ENCODE assay signal across 16 mouse cellular contexts in genomic region chr13:30792741-30793140, GRCm38 (mm10). TPM values are rescaled to one million over a fixed set of nuclear protein-coding genes. Genes with fewer than 3 reads are reported as not detected.
A peak's percentile ranks its signal among the peaks of the same experiment; 100 is the strongest.
DNase-seq lines count a peak whose midpoint lies in the region; ATAC-seq and TF ChIP-seq lines count a peak whose summit lies in the region.
"Had no signal": no experiment of that assay in that cellular context is flagged by ENCODE, and none has a peak within 500 bp of the region (broad histone marks: within the 10 kb centered on the region; RNA-seq: fewer than 3 reads in every experiment).

No protein-coding gene starts in this region.

- no peak overlapping the region for H3K4me3 ChIP-seq in heart, embryonic 16.5 days (ENCODE audit: low read length)
- no peak overlapping the region for H3K4me3 ChIP-seq in heart, adult 2 months
- no peak overlapping the region for H3K4me3 ChIP-seq in lung, embryonic 16.5 days (ENCODE audit: low read length)
- H3K4me3 ChIP-seq in thymus, adult 2 months (ENCODE audit: control insufficient read depth, insufficient read depth, low read length) = no peak overlapping the region
- no peak overlapping the region for H3K4me3 ChIP-seq in myocyte
- H3K4me3 ChIP-seq: forebrain, embryonic 15.5 days; heart, embryonic 12.5 days had no signal

- TF ChIP-seq EP300 in heart, adult 2 months (IDR thresholded peaks at IDR 0.05; ENCODE audit: insufficient read depth, low read depth, low read length) = no peak

- no peak for DNase-seq in heart, adult 2 months
- no peak for DNase-seq in lung, postnatal 25 days (ENCODE audit: low spot score)
- DNase-seq in thymus, adult 2 months = no peak
- no peak for DNase-seq in thymus, postnatal 4 days
- DNase-seq: adrenal gland, adult 8-10 months; adrenal gland, postnatal 36 days; cerebellum, adult 2 months; gastrocnemius, postnatal 14 days; heart, postnatal 36 days had no signal

- no peaks in the 10 kb centered on the region for H3K36me3 ChIP-seq in heart, embryonic 16.5 days (ENCODE audit: control insufficient read depth, insufficient read depth)
- no peaks in the 10 kb centered on the region for H3K36me3 ChIP-seq in heart, adult 2 months (ENCODE audit: control insufficient read depth, insufficient read depth, low read length)
- H3K36me3 ChIP-seq in lung, embryonic 16.5 days (ENCODE audit: control insufficient read depth, insufficient read depth, low read length) = no peaks in the 10 kb centered on the region
- H3K36me3 ChIP-seq in thymus, adult 2 months (ENCODE audit: control insufficient read depth, insufficient read depth, low read length) = no peaks in the 10 kb centered on the region
- no peaks in the 10 kb centered on the region for H3K36me3 ChIP-seq in myocyte (ENCODE audit: control insufficient read depth, insufficient read depth)
- H3K36me3 ChIP-seq: forebrain, embryonic 15.5 days; heart, embryonic 12.5 days had no signal

- intact Hi-C loops in heart, adult 2 months (cut with DNase I) = no loop called here

- H3K9me3 ChIP-seq in heart, embryonic 16.5 days (replicated peaks; ENCODE audit: control insufficient read depth, low read length) = no peaks in the 10 kb centered on the region
- H3K9me3 ChIP-seq in lung, embryonic 16.5 days (ENCODE audit: control insufficient read depth, low read length) = no peaks in the 10 kb centered on the region
- H3K9me3 ChIP-seq: forebrain, embryonic 15.5 days had no signal

- no peak for TF ChIP-seq CTCF in heart, adult 2 months (IDR thresholded peaks at IDR 0.05)
- no peak for TF ChIP-seq CTCF in thymus, adult 2 months (IDR thresholded peaks at IDR 0.05; ENCODE audit: borderline replicate concordance, control insufficient read depth, extremely low read depth, insufficient read depth, low read length, poor library complexity)

- WGBS in heart, embryonic 16.5 days = 34% methylated on average over 3 of the region's 3 CpGs
- WGBS in heart, adult 2 months = 32% methylated on average over 3 of the region's 3 CpGs
- 52% methylated on average over 3 of the region's 3 CpGs for WGBS in lung, embryonic 16.5 days
- 51% methylated on average over 3 of the region's 3 CpGs for WGBS in thymus, adult 2 months

- H3K79me2 ChIP-seq in heart, adult 2 months (replicated peaks; ENCODE audit: control insufficient read depth, insufficient read depth, low read length) = no peaks in the 10 kb centered on the region
- no peaks in the 10 kb centered on the region for H3K79me2 ChIP-seq in myocyte (ENCODE audit: control insufficient read depth, insufficient read depth)

- no peak for ATAC-seq in heart, embryonic 16.5 days (replicated peaks; ENCODE audit: extremely low read depth, insufficient read depth, low FRiP score)
- peak; percentile 26; the same call in 1 of the 2 replicates for ATAC-seq in lung, embryonic 16.5 days (ENCODE audit: low read depth)
- ATAC-seq: forebrain, embryonic 15.5 days; hindbrain, embryonic 16.5 days had no signal

- 0 out of 2 replicates have a peak overlapping the region, but pooled peaks have one; percentile 16 for H3K27ac ChIP-seq in heart, embryonic 16.5 days (ENCODE audit: low read length)
- no peak overlapping the region for H3K27ac ChIP-seq in heart, adult 2 months
- H3K27ac ChIP-seq in lung, embryonic 16.5 days (ENCODE audit: low read length) = no peak overlapping the region
- H3K27ac ChIP-seq in thymus, adult 2 months (ENCODE audit: control insufficient read depth, insufficient read depth, low read length) = peak overlapping the region; percentile 49; the same call in 1 of the 2 replicates
- H3K27ac ChIP-seq: forebrain, embryonic 15.5 days had no signal

- no peak overlapping the region for H3K9ac ChIP-seq in heart, embryonic 16.5 days (ENCODE audit: low read length)
- no peak overlapping the region for H3K9ac ChIP-seq in heart, adult 2 months (ENCODE audit: low read depth, low read length)
- no peak overlapping the region for H3K9ac ChIP-seq in lung, embryonic 16.5 days (ENCODE audit: low read length)
- H3K9ac ChIP-seq: forebrain, embryonic 15.5 days; heart, embryonic 12.5 days had no signal

- H3K4me1 ChIP-seq in heart, embryonic 16.5 days (ENCODE audit: control insufficient read depth, insufficient read depth, low read length) = peaks cover 7% of the 10 kb centered on the region
- no peaks in the 10 kb centered on the region for H3K4me1 ChIP-seq in heart, adult 2 months (ENCODE audit: control insufficient read depth, insufficient read depth, low read length)
- H3K4me1 ChIP-seq in lung, embryonic 16.5 days (replicated peaks; ENCODE audit: control insufficient read depth, insufficient read depth, low read length) = no peaks in the 10 kb centered on the region
- H3K4me1 ChIP-seq in thymus, adult 2 months (replicated peaks; ENCODE audit: control insufficient read depth, insufficient read depth, low read length) = peaks cover 24% of the 10 kb centered on the region
- H3K4me1 ChIP-seq: forebrain, embryonic 15.5 days had no signal

- no peak for TF ChIP-seq POLR2A in heart, adult 2 months (IDR thresholded peaks at IDR 0.05; ENCODE audit: insufficient read depth, low read depth, low read length)
- TF ChIP-seq POLR2A in thymus, adult 2 months (IDR thresholded peaks at IDR 0.05; ENCODE audit: control insufficient read depth, extremely low read depth, insufficient read depth, low read length, poor library complexity) = no peak
- TF ChIP-seq POLR2A in myocyte (IDR thresholded peaks at IDR 0.05; ENCODE audit: insufficient read length, low read depth) = no peak

- no peak overlapping the region for H3K4me2 ChIP-seq in heart, embryonic 16.5 days (ENCODE audit: low read depth, low read length)
- H3K4me2 ChIP-seq in lung, embryonic 16.5 days (ENCODE audit: low read depth, low read length) = no peak overlapping the region
- H3K4me2 ChIP-seq in myocyte (ENCODE audit: low read depth) = peak overlapping the region; percentile 3
- H3K4me2 ChIP-seq: forebrain, embryonic 15.5 days; heart, embryonic 12.5 days had no signal

- H3ac ChIP-seq in myocyte (ENCODE audit: control insufficient read depth, insufficient read length) = no peak overlapping the region

- no peaks in the 10 kb centered on the region for H3K27me3 ChIP-seq in heart, embryonic 16.5 days (ENCODE audit: control insufficient read depth, insufficient read depth, low read length)
- no peaks in the 10 kb centered on the region for H3K27me3 ChIP-seq in heart, adult 2 months (ENCODE audit: control insufficient read depth, insufficient read depth, low read length)
- H3K27me3 ChIP-seq in lung, embryonic 16.5 days (ENCODE audit: control insufficient read depth, insufficient read depth, low read depth, low read length) = no peaks in the 10 kb centered on the region
- no peaks in the 10 kb centered on the region for H3K27me3 ChIP-seq in thymus, adult 2 months (ENCODE audit: control insufficient read depth, insufficient read depth, low read length)
- H3K27me3 ChIP-seq in myocyte (ENCODE audit: control insufficient read depth, insufficient read depth, insufficient read length) = no peaks in the 10 kb centered on the region
- H3K27me3 ChIP-seq: forebrain, embryonic 15.5 days; heart, embryonic 12.5 days had no signal

TF ChIP-seq in myocyte, 11 proteins besides CTCF, POLR2A, EP300 and RAD21:
- TF ChIP-seq CEBPB (IDR thresholded peaks at IDR 0.05; ENCODE audit: insufficient read depth, poor library complexity, severe bottlenecking) = no peak
- TF ChIP-seq REST (IDR thresholded peaks at IDR 0.05; ENCODE audit: insufficient read depth, insufficient read length) = no peak
- TF ChIP-seq USF1 (IDR thresholded peaks at IDR 0.05; ENCODE audit: low read depth) = no peak
- no peak for TF ChIP-seq MAX (IDR thresholded peaks at IDR 0.05; ENCODE audit: low read depth)
- TF ChIP-seq TCF12 (IDR thresholded peaks at IDR 0.05; ENCODE audit: insufficient read depth, poor library complexity, severe bottlenecking) = no peak
- TF ChIP-seq MYOG (IDR thresholded peaks at IDR 0.05; ENCODE audit: control insufficient read depth in 1 of 3, insufficient read depth in 1 of 3, insufficient read length in 2 of 3, low read depth in 2 of 3) = no peak
- TF ChIP-seq MYOD1 (IDR thresholded peaks at IDR 0.05; ENCODE audit: control insufficient read depth in 1 of 3, insufficient read length in 2 of 3, low read depth in 2 of 3) = no peak
- no peak for TF ChIP-seq E2F4 (IDR thresholded peaks at IDR 0.05; ENCODE audit: insufficient read depth)
- TF ChIP-seq SRF (IDR thresholded peaks at IDR 0.05; ENCODE audit: control insufficient read depth, insufficient read length, low read depth) = no peak
- TF ChIP-seq TCF3 (IDR thresholded peaks at IDR 0.05; ENCODE audit: insufficient read length, low read depth) = no peak
- TF ChIP-seq POLR2AphosphoS2 (IDR thresholded peaks at IDR 0.05; ENCODE audit: insufficient read length, low read depth) = no peak

RNA-seq across cellular contexts. Expression of gene Irf4, which starts 43.7 kb away (rescaled TPM):
- 0.22 and 0.24 TPM in 2 replicates for polyA plus RNA-seq in heart, embryonic 16.5 days (2015; fragmentation: Nextera tagmentation; extraction: Ambion mirVana)
- total RNA-seq in heart, adult 2 months (2021) = 1 to 10 TPM; 1.3 to 2.1 TPM
- 0.91 and 0.92 TPM in 2 replicates for polyA plus RNA-seq in heart, adult 2 months (2012; rRNA removed)
- polyA plus RNA-seq in lung, embryonic 16.5 days (2015; fragmentation: Nextera tagmentation; extraction: Ambion mirVana) = 0.10 and 0.11 TPM in 2 replicates
- polyA plus RNA-seq in thymus, adult 2 months (2012; rRNA removed) = 6.6 and 7.4 TPM in 2 replicates
- 0.01 TPM for polyA plus RNA-seq in myocyte (2012; fragmentation: generic; extraction: Trizol)
- polyA plus RNA-seq: embryonic facial prominence, embryonic 11.5 days had no signal

Comparison
In these comparisons a context has a peak if more than half of its experiments do, and no peak if none do; other contexts are left out.
1. H3K27ac ChIP-seq: peak in heart, embryonic 16.5 days (single experiment) and thymus, adult 2 months (single experiment); none in heart, adult 2 months (single experiment) and lung, embryonic 16.5 days (single experiment).